Mouse (Mus musculus) kidney, adult 2 months (tissue): ENCODE measurements around the gene Tmigd3. TPM values are rescaled to one million over a fixed set of nuclear protein-coding genes. Genes with fewer than 3 reads are reported as not detected.

Source experiments
- DNase-seq: peaks from one replicate; pipeline ENCODE4 v3.0.0; 2021
- H3K27ac ChIP-seq: fragments of 200-500 bp; 2 replicates; pipeline ENCODE4 v1.5.1; 2012; ENCODE audit warnings: low read depth, low read length, control low read depth, inconsistent platforms; ENCODE audit not compliant: insufficient read depth
- H3K27me3 ChIP-seq: fragments of 200-500 bp; replicated peaks from 2 replicates; pipeline ENCODE4 v1.6.1; 2012; ENCODE audit warnings: mild to moderate bottlenecking, moderate library complexity, low read length, inconsistent platforms; ENCODE audit not compliant: control insufficient read depth, insufficient read depth
- H3K36me3 ChIP-seq: fragments of 200-500 bp; 2 replicates; pipeline ENCODE4 v1.6.1; 2012; ENCODE audit warnings: mild to moderate bottlenecking, moderate library complexity, low read length, inconsistent platforms; ENCODE audit not compliant: control insufficient read depth, insufficient read depth
- H3K4me1 ChIP-seq: fragments of 200-500 bp; 2 replicates; pipeline ENCODE4 v1.6.1; 2011; ENCODE audit warnings: low read length; ENCODE audit not compliant: control insufficient read depth, insufficient read depth
- H3K4me3 ChIP-seq: fragments of 200-500 bp; 2 replicates; pipeline ENCODE4 v1.5.1; 2011; ENCODE audit warnings: mild to moderate bottlenecking, low read depth, low read length, control low read depth; ENCODE audit not compliant: insufficient read depth
- CTCF ChIP-seq: fragments of 200-500 bp; conservative IDR thresholded peaks from 2 replicates; pipeline ENCODE4 v1.5.1; 2011; ENCODE audit warnings: low read depth, mild to moderate bottlenecking, control low read depth, low read length, moderate library complexity, mixed read lengths; ENCODE audit not compliant: insufficient read depth, insufficient read length
- POLR2A ChIP-seq: fragments of 200-500 bp; IDR thresholded peaks from one replicate; pipeline ENCODE4 v1.6.1; 2011; ENCODE audit warnings: low read depth, low read length, control low read depth
- WGBS: fragments of 180-500 bp; shearing (Covaris S2); methylation state at CpG from one replicate; pipeline ENCODE4 v1.1.7; 2018; 5-methylcytosine and 5-hydroxymethylcytosine counted together
- polyA plus RNA-seq: library from polyadenylated mRNA; depleted of rRNA; stranded (reverse); fragments of >200 nt; gene quantifications from 2 replicates; pipeline ENCODE4 v1.2.3, GENCODE M21; 2012

Gene Tmigd3
- polyA plus RNA-seq, 1 experiment = 0.28 TPM

- Histone ChIP-seq H3K27me3 (no peaks in the 10 kb centered on the region), H3K36me3 (no peaks in the 10 kb centered on the region), H3K4me1 (peaks cover 6% of the 10 kb centered on the region; the same call in 1 of the 2 replicates), H3K27ac (no peak overlapping the region), H3K4me3 (no peak overlapping the region)
- WGBS = 79% methylated on average over 7 of the region's 7 CpGs
- TF ChIP-seq CTCF = no peak
- TF ChIP-seq POLR2A = no peak
- DNase-seq = no peak
Observed at GRCm38 (mm10) chr3:105929821-105930220, 59.1 kb downstream of the Tmigd3 start.

GRCm38 (mm10) chr3:105931095-105931494 is 60.4 kb downstream of the Tmigd3 start:
- H3K36me3 ChIP-seq = no peaks in the 10 kb centered on the region
- WGBS = 90% methylated on average over 2 of the region's 2 CpGs
- H3K27me3 ChIP-seq = no peaks in the 10 kb centered on the region
- no peak overlapping the region for H3K27ac ChIP-seq
- peaks cover 6% of the 10 kb centered on the region; the same call in 1 of the 2 replicates for H3K4me1 ChIP-seq
- TF ChIP-seq CTCF = no peak
- no peak for TF ChIP-seq POLR2A
- H3K4me3 ChIP-seq = no peak overlapping the region
- DNase-seq = no peak

- Histone ChIP-seq H3K27ac (no peak within 1 kb of the TSS), H3K4me3 (no peak within 1 kb of the TSS), H3K27me3 (no peaks in the 10 kb centered on the region), H3K4me1 (peaks cover 5% of the 10 kb centered on the region; the same call in 1 of the 2 replicates), H3K36me3 (no peaks in the 10 kb centered on the region; the same call in 1 of the 2 replicates)
- no peak for TF ChIP-seq POLR2A
- no peak for TF ChIP-seq CTCF
- DNase-seq = no peak
- 72% methylated on average over 8 of the region's 8 CpGs for WGBS
Observed at GRCm38 (mm10) chr3:105932240-105933071, 61.8 kb downstream of the Tmigd3 start, which contains the start of gene I830077J02Rik. Gene I830077J02Rik, minus strand, starts transcription at chr3:105932664.

GRCm38 (mm10) chr3:105933926-105934325 is 63.2 kb downstream of the Tmigd3 start:
- Histone ChIP-seq H3K27ac (no peak overlapping the region), H3K27me3 (no peaks in the 10 kb centered on the region), H3K4me1 (0 out of 2 replicates have a peak, but pooled peaks cover 3% of the 10 kb centered on the region), H3K36me3 (no peaks in the 10 kb centered on the region; the same call in 1 of the 2 replicates), H3K4me3 (no peak overlapping the region)
- no peak for DNase-seq
- TF ChIP-seq POLR2A = no peak
- TF ChIP-seq CTCF = no peak
- WGBS = 96% methylated on average over 6 of the region's 6 CpGs

- Histone ChIP-seq H3K36me3 (no peaks in the 10 kb centered on the region; the same call in 1 of the 2 replicates), H3K4me1 (0 out of 2 replicates have a peak, but pooled peaks cover 3% of the 10 kb centered on the region), H3K27ac (no peak overlapping the region), H3K4me3 (no peak overlapping the region), H3K27me3 (no peaks in the 10 kb centered on the region)
- TF ChIP-seq CTCF = no peak
- no peak for TF ChIP-seq POLR2A
- 36% methylated on average over 5 of the region's 5 CpGs for WGBS
- DNase-seq = peak; percentile 78
Observed at GRCm38 (mm10) chr3:105935033-105935432, 64.3 kb downstream of the Tmigd3 start.

GRCm38 (mm10) chr3:105936111-105936510 is 65.4 kb downstream of the Tmigd3 start:
- Histone ChIP-seq H3K36me3 (peaks cover 5% of the 10 kb centered on the region), H3K4me1 (0 out of 2 replicates have a peak, but pooled peaks cover 3% of the 10 kb centered on the region), H3K27me3 (no peaks in the 10 kb centered on the region), H3K4me3 (no peak overlapping the region), H3K27ac (no peak overlapping the region)
- WGBS = 80% methylated on average over 4 of the region's 4 CpGs
- TF ChIP-seq CTCF (no peak), POLR2A (no peak)
- no peak for DNase-seq

GRCm38 (mm10) chr3:105951348-105951747 is 80.6 kb downstream of the Tmigd3 start:
- H3K4me3 ChIP-seq = no peak overlapping the region
- no peaks in the 10 kb centered on the region for H3K27me3 ChIP-seq
- no peak for DNase-seq
- no peak overlapping the region for H3K27ac ChIP-seq
- 91% methylated on average over 7 of the region's 7 CpGs for WGBS
- TF ChIP-seq CTCF = no peak
- H3K4me1 ChIP-seq = no peaks in the 10 kb centered on the region
- H3K36me3 ChIP-seq = peaks cover 25% of the 10 kb centered on the region
